Mouse (Mus musculus) cerebellum, postnatal 10 days (tissue): Measurements from ENCODE around the gene Fbxl22.
A peak's percentile ranks its signal among the peaks of the same experiment; 100 is the strongest.

Experiments
- DNase-seq, 2 experiments: peaks; one replicate each; pipeline ENCODE4 v3.0.0; 2021; ENCODE audit warnings: mixed read lengths in 2 of 2

Fbxl22 gene

GRCm38 (mm10) chr9:66514256-66514770 is at the start of gene Fbxl22:
Gene Fbxl22 (minus strand): TSS chr9:66514593.
- DNase-seq = peak; percentile 61 to 73

GRCm38 (mm10) chr9:66562215-66562614 is 47.8 kb upstream of the Fbxl22 start:
- no peak for DNase-seq

- DNase-seq = no peak
Measured at GRCm38 (mm10) chr9:66561496-66561895, 47.1 kb upstream of the Fbxl22 start.

- DNase-seq = no peak
Measured at GRCm38 (mm10) chr9:66560728-66561127, 46.3 kb upstream of the Fbxl22 start.

GRCm38 (mm10) chr9:66560295-66560694 is 45.9 kb upstream of the Fbxl22 start:
- peak; percentile 49 to 52 for DNase-seq

GRCm38 (mm10) chr9:66558971-66559370 is 44.6 kb upstream of the Fbxl22 start:
- no peak for DNase-seq

GRCm38 (mm10) chr9:66542785-66543184 is 28.4 kb upstream of the Fbxl22 start:
- no peak for DNase-seq

- DNase-seq = no peak
Measured at GRCm38 (mm10) chr9:66521595-66521994, 7.2 kb upstream of the Fbxl22 start.

- DNase-seq = no peak
Measured at GRCm38 (mm10) chr9:66520299-66520698, 5.9 kb upstream of the Fbxl22 start.

GRCm38 (mm10) chr9:66518901-66519300 is 4.5 kb upstream of the Fbxl22 start:
- DNase-seq = peak in 1 of 2 experiments; percentile 18

- no peak for DNase-seq
Measured at GRCm38 (mm10) chr9:66518251-66518650, 3.9 kb upstream of the Fbxl22 start.

GRCm38 (mm10) chr9:66517746-66518145 is 3.4 kb upstream of the Fbxl22 start:
- no peak for DNase-seq

GRCm38 (mm10) chr9:66516296-66516940 is 2.0 kb upstream of the Fbxl22 start:
- peak; percentile 43 to 53 for DNase-seq

- peak; percentile 36 to 47 for DNase-seq
Measured at GRCm38 (mm10) chr9:66515680-66516210, 1.4 kb upstream of the Fbxl22 start.

- DNase-seq = peak in 1 of 2 experiments; percentile 8
Measured at GRCm38 (mm10) chr9:66515115-66515514, 722 bp upstream of the Fbxl22 start.

- peak in 1 of 2 experiments; percentile 19 for DNase-seq
Measured at GRCm38 (mm10) chr9:66513661-66514255, 635 bp downstream of the Fbxl22 start.

GRCm38 (mm10) chr9:66513150-66513549 is 1.2 kb downstream of the Fbxl22 start:
- DNase-seq = peak; percentile 31 to 39

- DNase-seq = peak; percentile 92
Measured at GRCm38 (mm10) chr9:66512351-66512671, 2.1 kb downstream of the Fbxl22 start.

- DNase-seq = peak; percentile 96 to 97
Measured at GRCm38 (mm10) chr9:66511580-66512350, 2.6 kb downstream of the Fbxl22 start.

- peak; percentile 71 to 85 for DNase-seq
Measured at GRCm38 (mm10) chr9:66510944-66511343, 3.4 kb downstream of the Fbxl22 start.

GRCm38 (mm10) chr9:66510351-66510841 is 4.0 kb downstream of the Fbxl22 start:
- peak; percentile 84 to 89 for DNase-seq

- peak; percentile 38 to 47 for DNase-seq
Measured at GRCm38 (mm10) chr9:66508890-66509399, 5.4 kb downstream of the Fbxl22 start.

GRCm38 (mm10) chr9:66507684-66508083 is 6.7 kb downstream of the Fbxl22 start:
- DNase-seq = peak; percentile 19 to 28
